Mouse (Mus musculus): ENCODE measurements at regions not wholly inside any gene's neighbourhood (a gene's known extent, or its start where the extent isn't known, plus 50 kb on each side); places are given as distances from the start of the nearest gene placed in this dataset.

- DNase-seq (ENCODE audit: low spot score in 2 of 2): no peak
These were observed 170.7 kb downstream of the Mycn start for GRCm38 (mm10) chr12:12770970-12771369.

- no peak for DNase-seq (ENCODE audit: low spot score in 2 of 2)
These were observed 175.0 kb downstream of the Mycn start for GRCm38 (mm10) chr12:12766510-12767304.

GRCm38 (mm10) chr12:12765490-12766058 is 176.1 kb downstream of the Mycn start:
- no peak for DNase-seq (ENCODE audit: low spot score in 2 of 2)

GRCm38 (mm10) chr12:12765055-12765454 is 176.7 kb downstream of the Mycn start:
- no peak for DNase-seq (ENCODE audit: low spot score in 2 of 2)

GRCm38 (mm10) chr12:12764586-12764985 is 177.1 kb downstream of the Mycn start:
- no peak for DNase-seq (ENCODE audit: low spot score in 2 of 2)

- no peak for DNase-seq (ENCODE audit: low spot score in 2 of 2)
These were observed 185.3 kb downstream of the Mycn start for GRCm38 (mm10) chr12:12756301-12756948.

GRCm38 (mm10) chr12:12753849-12754248 is 187.9 kb downstream of the Mycn start:
- no peak for DNase-seq (ENCODE audit: low spot score in 2 of 2)

- DNase-seq (ENCODE audit: low spot score in 2 of 2): no peak
These were observed 189.9 kb downstream of the Mycn start for GRCm38 (mm10) chr12:12751670-12752426.

GRCm38 (mm10) chr12:12749690-12750089 is 192.0 kb downstream of the Mycn start:
- DNase-seq (ENCODE audit: low spot score in 2 of 2): no peak

- no peak for DNase-seq (ENCODE audit: low spot score in 2 of 2)
These were observed 194.8 kb downstream of the Mycn start for GRCm38 (mm10) chr12:12746852-12747454.

GRCm38 (mm10) chr12:12744492-12744891 is 197.2 kb downstream of the Mycn start:
- no peak for DNase-seq (ENCODE audit: low spot score in 2 of 2)

GRCm38 (mm10) chr12:12738631-12739331 is 202.9 kb downstream of the Mycn start:
- no peak for DNase-seq (ENCODE audit: low spot score in 2 of 2)

- DNase-seq (ENCODE audit: low spot score in 2 of 2): no peak
These were observed 215.9 kb downstream of the Mycn start for GRCm38 (mm10) chr12:12725797-12726196.

GRCm38 (mm10) chr12:12725075-12725474 is 216.6 kb downstream of the Mycn start:
- no peak for DNase-seq (ENCODE audit: low spot score in 2 of 2)

- no peak for DNase-seq (ENCODE audit: low spot score in 2 of 2)
These were observed 217.8 kb downstream of the Mycn start for GRCm38 (mm10) chr12:12723724-12724487.

GRCm38 (mm10) chr12:12722982-12723661 is 218.6 kb downstream of the Mycn start:
- DNase-seq (ENCODE audit: low spot score in 2 of 2): no peak

GRCm38 (mm10) chr12:12716691-12717090 is 225.0 kb downstream of the Mycn start:
- DNase-seq (ENCODE audit: low spot score in 2 of 2): no peak

GRCm38 (mm10) chr12:12715956-12716669 is 225.6 kb downstream of the Mycn start:
- DNase-seq (ENCODE audit: low spot score in 2 of 2): no peak

- DNase-seq (ENCODE audit: low spot score in 2 of 2): no peak
These were observed 226.2 kb downstream of the Mycn start for GRCm38 (mm10) chr12:12715528-12715927.

Data from gastrocnemius, postnatal 4 days (tissue).